Mouse (Mus musculus) olfactory bulb, adult 2 months (tissue): ENCODE results near the gene Tyw1. TPM values are rescaled to one million over a fixed set of nuclear protein-coding genes. Genes with fewer than 3 reads are reported as not detected.

Experiments used
- H3K27ac ChIP-seq: fragments of 200-500 bp; 2 replicates; pipeline ENCODE4 v1.5.1; 2012; ENCODE audit warnings: low read depth, low read length; ENCODE audit not compliant: insufficient read depth
- H3K4me1 ChIP-seq: fragments of 200-500 bp; 2 replicates; pipeline ENCODE4 v1.6.1; 2012; ENCODE audit warnings: low read length; ENCODE audit not compliant: control insufficient read depth, insufficient read depth
- H3K4me3 ChIP-seq: fragments of 200-500 bp; 2 replicates; pipeline ENCODE4 v1.5.1; 2012; ENCODE audit warnings: mild to moderate bottlenecking, low read depth, low read length, moderate library complexity; ENCODE audit not compliant: insufficient read depth
- CTCF ChIP-seq: fragments of 200-500 bp; IDR thresholded peaks from 2 replicates; pipeline ENCODE4 v1.5.1; 2012; ENCODE audit warnings: low read depth, mild to moderate bottlenecking, low read length, moderate library complexity; ENCODE audit not compliant: insufficient read depth
- POLR2A ChIP-seq: fragments of 200-500 bp; IDR thresholded peaks from 2 replicates; pipeline ENCODE4 v1.6.1; 2012; ENCODE audit warnings: mild to moderate bottlenecking, low read depth, low read length, moderate library complexity; ENCODE audit not compliant: insufficient read depth
- WGBS: fragments of 180-500 bp; shearing (Covaris S2); methylation state at CpG from one replicate; pipeline ENCODE4 v1.1.7; 2018; 5-methylcytosine and 5-hydroxymethylcytosine counted together
- polyA plus RNA-seq: library from polyadenylated mRNA; stranded (reverse); fragments of >200 nt; gene quantifications from 2 replicates; pipeline ENCODE4 v1.2.4, GENCODE M21; 2012; ENCODE audit warnings: low replicate concordance; ENCODE audit not compliant: missing spikeins, insufficient read depth, insufficient read length

The Tyw1 gene
- polyA plus RNA-seq: not detected in 2 replicates

DNA sequence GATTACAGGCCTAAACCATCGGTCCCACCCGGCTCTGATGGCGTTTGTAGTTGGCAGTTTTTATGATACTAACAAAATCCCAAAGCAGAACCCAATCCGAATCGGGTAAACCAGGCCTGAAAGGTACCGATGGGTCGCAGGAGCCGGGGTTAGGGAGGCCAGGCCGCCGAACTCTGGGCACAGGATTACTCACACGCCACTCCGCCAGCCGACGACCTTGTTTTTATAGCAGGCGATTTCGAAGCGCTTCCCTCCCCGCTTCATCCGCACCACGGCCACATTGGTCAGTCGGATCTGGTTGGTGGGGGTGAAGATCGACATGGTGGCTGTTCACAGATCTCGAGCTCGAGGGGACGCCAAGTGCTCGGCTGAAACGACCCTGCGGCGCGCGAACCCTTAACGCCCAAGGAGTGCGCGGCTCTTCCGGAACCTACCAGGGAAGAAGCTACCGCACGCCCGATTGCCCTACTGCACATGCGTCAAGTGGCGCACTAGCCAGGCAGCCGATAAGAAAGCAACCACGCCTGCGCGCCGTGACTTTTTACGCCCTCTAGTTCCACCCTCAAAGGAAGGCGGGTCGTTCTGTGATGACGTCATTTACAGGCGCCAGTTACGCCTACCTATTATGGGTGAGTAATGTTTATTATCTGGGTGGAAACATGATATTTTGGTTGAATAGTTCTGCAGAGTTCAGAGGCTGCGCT is at the start of gene Tyw1, which contains the start of gene Sbds:
Tyw1 (plus strand) TSS at position 603 of the 704 bp plus-strand sequence.
Sbds (minus strand) TSS at position 514 of the 704 bp plus-strand sequence.
- Histone ChIP-seq H3K4me3 (peak within 1 kb of the TSS; percentile 91), H3K4me1 (no peaks in the 10 kb centered on the region), H3K27ac (peak within 1 kb of the TSS; percentile 85)
- TF ChIP-seq CTCF: no peak; the same call in 1 of the 2 replicates
- TF ChIP-seq POLR2A: peak; percentile 71; the same call in 1 of the 2 replicates
- under 1% methylated on average over 52 of the region's 52 CpGs for WGBS

DNA sequence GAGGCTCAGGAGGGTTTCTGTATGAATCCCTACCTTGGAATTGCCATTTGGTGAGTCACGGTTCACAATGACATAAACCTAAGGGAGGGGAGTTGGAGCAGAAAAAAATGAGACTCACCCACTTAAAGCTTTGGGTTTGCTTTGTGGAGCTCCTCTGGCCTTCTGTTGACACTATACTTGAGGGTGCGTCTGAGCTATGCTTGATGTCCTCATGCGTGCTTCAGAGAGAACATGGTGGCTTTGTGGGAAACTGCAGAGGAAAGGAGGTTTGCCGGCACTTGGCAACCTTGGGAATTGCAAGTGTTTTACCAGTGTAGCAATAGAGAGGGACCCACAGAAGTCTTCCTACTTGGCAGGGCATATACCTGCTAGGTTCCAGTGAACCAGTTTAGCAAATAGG is 48.1 kb upstream of the Tyw1 start:
- WGBS: 88% methylated on average over 4 of the region's 4 CpGs
- peaks cover 3% of the 10 kb centered on the region; the same call in 1 of the 2 replicates for H3K4me1 ChIP-seq
- TF ChIP-seq POLR2A (no peak), CTCF (no peak)
- H3K4me3 ChIP-seq: no peak overlapping the region
- no peak overlapping the region for H3K27ac ChIP-seq

DNA sequence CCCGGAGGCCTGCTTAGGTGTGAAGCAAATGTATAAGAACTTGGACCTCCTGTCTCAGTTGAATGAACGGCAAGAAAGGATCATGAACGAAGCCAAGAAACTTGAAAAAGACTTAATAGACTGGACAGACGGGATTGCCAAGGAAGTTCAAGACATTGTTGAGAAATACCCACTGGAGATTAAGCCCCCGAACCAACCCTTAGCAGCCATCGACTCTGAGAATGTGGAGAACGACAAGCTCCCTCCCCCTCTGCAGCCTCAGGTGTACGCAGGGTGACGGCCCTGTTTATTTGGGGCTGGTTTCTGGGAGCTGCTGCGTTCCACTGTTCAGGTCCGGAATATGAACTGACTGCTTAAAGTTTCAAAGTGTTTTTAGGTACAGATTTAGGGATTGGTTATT is 42.5 kb upstream of the Tyw1 start:
- TF ChIP-seq CTCF: no peak
- no peak for TF ChIP-seq POLR2A
- WGBS: 83% methylated on average over 11 of the region's 11 CpGs
- Histone ChIP-seq H3K27ac (no peak overlapping the region), H3K4me1 (no peaks in the 10 kb centered on the region), H3K4me3 (no peak overlapping the region)

DNA sequence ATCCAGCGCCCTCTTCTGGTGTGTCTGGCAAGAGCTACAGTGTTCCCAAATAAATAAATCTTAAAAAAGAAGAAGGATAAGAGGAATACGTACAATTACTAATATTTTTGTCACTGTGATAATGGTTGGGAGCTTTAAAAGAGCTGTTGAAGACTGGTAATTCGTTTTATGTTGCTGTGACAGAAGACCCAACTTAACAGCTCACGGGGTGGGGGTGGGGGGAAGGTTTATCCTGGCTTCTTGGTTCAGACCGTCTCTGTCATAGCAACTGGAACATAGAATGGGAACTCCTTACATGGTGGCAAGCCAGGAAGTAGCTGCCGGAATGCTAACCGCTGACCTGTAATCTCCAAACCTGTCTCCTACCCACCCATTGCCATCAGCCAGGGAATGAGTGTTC is 38.6 kb upstream of the Tyw1 start, which contains the start of gene Tmem248:
Tmem248 (plus strand) TSS at position 301 of the 400 bp plus-strand sequence.
- no peak for TF ChIP-seq CTCF
- no peak for TF ChIP-seq POLR2A
- H3K4me3 ChIP-seq: no peak within 1 kb of the TSS
- 76% methylated on average over 7 of the region's 7 CpGs for WGBS
- H3K27ac ChIP-seq: no peak within 1 kb of the TSS
- no peaks in the 10 kb centered on the region for H3K4me1 ChIP-seq

DNA sequence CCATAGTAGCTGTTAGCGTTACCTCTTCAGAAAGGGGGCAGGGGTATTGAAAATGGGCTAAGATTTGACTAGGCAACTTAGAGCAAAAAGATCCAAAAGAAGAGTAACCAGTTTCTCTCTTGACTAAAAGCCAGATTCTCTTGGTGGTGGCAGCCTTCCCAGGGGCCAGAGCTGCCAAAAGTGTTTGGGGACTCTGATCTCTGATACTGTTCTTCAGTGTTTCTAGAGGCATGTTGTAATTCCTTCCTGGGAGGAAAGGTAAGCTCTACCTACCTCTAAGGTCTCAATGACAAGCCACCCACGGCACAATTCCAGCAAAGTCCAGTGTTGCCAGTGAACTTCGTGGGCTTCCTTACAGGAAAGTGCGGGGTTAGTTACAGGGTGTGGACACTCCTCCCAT is 38.0 kb upstream of the Tyw1 start:
- TF ChIP-seq CTCF (no peak), POLR2A (no peak)
- WGBS: 83% methylated on average over 4 of the region's 4 CpGs
- Histone ChIP-seq H3K4me3 (no peak overlapping the region), H3K27ac (no peak overlapping the region), H3K4me1 (no peaks in the 10 kb centered on the region)

DNA sequence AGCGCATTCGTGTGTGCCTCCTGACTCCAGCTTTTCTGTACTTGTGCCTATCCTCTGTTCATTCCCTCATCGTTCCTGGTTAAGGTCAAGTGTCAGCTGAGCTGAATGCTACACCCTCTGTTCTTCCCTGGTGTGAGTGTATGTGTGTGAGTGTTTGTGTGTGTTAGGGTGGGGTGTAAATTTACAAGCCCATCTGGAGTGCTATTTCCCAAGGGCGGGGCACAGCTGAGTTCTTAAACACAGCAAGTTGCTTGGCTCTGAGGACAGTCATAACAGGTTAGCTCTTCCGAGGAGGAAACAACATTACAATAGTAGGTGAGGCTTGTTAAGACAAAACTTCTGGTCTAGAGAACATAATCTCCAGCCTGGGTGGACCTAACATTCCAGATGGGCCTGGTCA is 37.1 kb upstream of the Tyw1 start:
- no peak overlapping the region for H3K4me3 ChIP-seq
- 94% methylated on average over 5 of the region's 5 CpGs for WGBS
- H3K4me1 ChIP-seq: peaks cover 2% of the 10 kb centered on the region; the same call in 1 of the 2 replicates
- TF ChIP-seq CTCF: no peak
- no peak for TF ChIP-seq POLR2A
- H3K27ac ChIP-seq: no peak overlapping the region

DNA sequence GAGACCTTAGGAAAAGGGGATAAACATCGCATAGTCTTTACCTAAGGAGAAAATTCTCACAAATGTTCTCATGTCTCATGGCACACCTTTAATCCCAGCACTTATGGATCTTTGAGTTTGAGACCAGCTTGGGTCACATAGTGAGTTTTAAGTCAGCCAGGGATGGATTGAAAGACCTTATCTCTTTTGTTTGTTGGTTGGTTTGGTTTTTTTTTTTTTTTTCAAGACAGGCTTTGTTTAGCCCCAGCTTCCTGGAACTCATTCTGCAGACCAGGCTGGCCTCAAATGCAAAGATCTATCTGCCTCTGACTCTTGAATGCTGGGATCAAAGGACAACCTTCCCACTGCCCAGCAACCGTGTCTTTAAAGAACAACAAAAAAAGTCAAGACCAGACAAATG is 34.1 kb upstream of the Tyw1 start:
- WGBS: 47% methylated on average over 2 of the region's 2 CpGs

DNA sequence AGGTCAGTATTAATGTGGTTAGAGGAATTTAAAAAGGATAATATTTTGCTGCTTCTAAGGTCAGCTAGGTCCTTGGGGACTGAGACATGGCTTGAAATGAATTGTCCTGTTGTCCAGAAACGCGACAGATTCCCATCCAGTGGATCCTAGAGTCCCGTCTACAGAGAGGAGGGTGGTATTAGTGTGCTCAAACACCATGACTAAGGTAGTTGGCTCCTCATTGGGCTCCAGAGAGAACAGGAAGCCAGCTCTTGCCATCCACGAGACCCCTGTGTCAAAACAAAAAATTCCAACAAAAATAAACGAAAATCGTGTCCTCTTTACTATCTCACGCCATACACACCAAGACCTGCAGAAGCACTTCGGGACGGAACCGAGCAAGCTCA is 33.7 kb upstream of the Tyw1 start:
- peaks cover 6% of the 10 kb centered on the region for H3K4me1 ChIP-seq
- 1% methylated on average over 10 of the region's 10 CpGs for WGBS
- peak overlapping the region; percentile 83 for H3K27ac ChIP-seq
- H3K4me3 ChIP-seq: peak overlapping the region; percentile 97
- no peak for TF ChIP-seq POLR2A
- TF ChIP-seq CTCF: no peak

More for the DNA sequence above, 34.1 kb upstream of the Tyw1 start:
- Histone ChIP-seq H3K4me3 (no peak overlapping the region), H3K27ac (peak overlapping the region; percentile 83; the same call in 1 of the 2 replicates), H3K4me1 (peaks cover 6% of the 10 kb centered on the region)
- TF ChIP-seq POLR2A: no peak
- TF ChIP-seq CTCF: no peak

DNA sequence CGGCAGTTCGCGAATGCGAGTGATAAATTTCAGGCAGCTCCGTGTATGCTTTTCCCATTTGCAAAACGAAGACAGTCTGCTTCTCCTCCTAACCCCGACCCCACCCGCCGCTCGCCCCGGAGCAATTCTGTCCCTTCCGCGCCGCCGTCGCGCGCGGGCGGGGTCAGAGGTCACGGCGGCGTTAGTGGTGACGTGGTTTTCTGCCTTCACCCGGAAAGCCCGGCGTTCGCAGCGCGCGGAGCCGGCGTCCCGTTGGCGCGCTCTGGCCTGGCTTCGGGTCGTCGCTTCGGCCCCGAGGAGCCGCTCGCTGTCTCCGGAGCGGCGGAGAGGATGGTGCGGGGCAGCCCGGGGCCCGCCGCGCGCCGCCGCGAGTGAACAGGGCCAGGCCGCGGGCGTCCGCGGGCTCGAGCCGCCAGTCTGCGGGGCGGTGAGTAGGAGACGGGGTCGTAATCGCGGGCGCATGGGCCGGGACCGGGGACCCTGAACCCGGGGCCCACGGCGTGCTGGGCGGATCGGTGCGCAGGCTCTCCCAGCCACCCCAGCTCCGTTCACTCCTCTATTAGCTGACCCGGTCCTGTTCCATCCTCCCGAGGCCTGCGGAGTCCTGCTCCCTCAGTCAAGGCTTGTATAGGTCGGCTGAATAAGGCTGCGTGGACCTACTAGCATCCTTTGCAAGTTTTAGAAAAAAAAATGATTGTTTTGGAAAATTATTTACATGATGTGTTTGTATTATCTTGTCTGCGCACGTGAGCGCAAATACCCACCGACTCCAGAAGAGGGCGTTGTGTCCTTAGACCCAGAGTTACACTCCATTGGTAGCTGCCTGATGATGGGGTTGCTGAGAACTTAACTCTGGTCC is 33.0 kb upstream of the Tyw1 start:
- WGBS: under 1% methylated on average over 88 of the region's 88 CpGs
- TF ChIP-seq POLR2A: peak; percentile 57; the same call in 1 of the 2 replicates
- TF ChIP-seq CTCF: 0 out of 2 replicates have a peak, but pooled peaks have one; percentile 6
- peak overlapping the region; percentile 97 for H3K4me3 ChIP-seq
- H3K27ac ChIP-seq: peak overlapping the region; percentile 83
- H3K4me1 ChIP-seq: peaks cover 6% of the 10 kb centered on the region
